17 mouse cellular contexts compared by ENCODE assay signal in genomic region chr19:42016251-42016650, GRCm38 (mm10). TPM values are rescaled to one million over a fixed set of nuclear protein-coding genes. Genes with fewer than 3 reads are reported as not detected.
DNase-seq lines count a peak whose midpoint lies in the region; ATAC-seq and TF ChIP-seq lines count a peak whose summit lies in the region.
"Had no signal": no experiment of that assay in that cellular context is flagged by ENCODE, and none has a peak within 500 bp of the region (broad histone marks: within the 10 kb centered on the region; RNA-seq: fewer than 3 reads in every experiment).

No protein-coding gene starts in this region.

- no peaks in the 10 kb centered on the region for H3K27me3 ChIP-seq in forebrain, embryonic 10.5 days (ENCODE audit: poor library complexity, severe bottlenecking)
- no peaks in the 10 kb centered on the region for H3K27me3 ChIP-seq in forebrain, embryonic 13.5 days
- no peaks in the 10 kb centered on the region for H3K27me3 ChIP-seq in hindbrain, postnatal 0 days (ENCODE audit: insufficient read depth, low read length)
- H3K27me3 ChIP-seq in hindbrain, embryonic 16.5 days (replicated peaks; ENCODE audit: control insufficient read depth, insufficient read depth, low read length) = no peaks in the 10 kb centered on the region
- no peaks in the 10 kb centered on the region for H3K27me3 ChIP-seq in limb, embryonic 13.5 days
- no peaks in the 10 kb centered on the region for H3K27me3 ChIP-seq in intestine, postnatal 0 days (replicated peaks; ENCODE audit: control insufficient read depth, insufficient read depth, low read length)
- H3K27me3 ChIP-seq: liver, embryonic 15.5 days; neural tube, embryonic 13.5 days; stomach, embryonic 15.5 days had no signal

- 78% methylated on average over 4 of the region's 4 CpGs for WGBS in forebrain, embryonic 10.5 days
- WGBS in forebrain, embryonic 13.5 days = 66% methylated on average over 4 of the region's 4 CpGs
- 70% methylated on average over 4 of the region's 4 CpGs for WGBS in hindbrain, postnatal 0 days
- WGBS in hindbrain, embryonic 16.5 days = 66% methylated on average over 4 of the region's 4 CpGs
- WGBS in limb, embryonic 13.5 days = 65% methylated on average over 4 of the region's 4 CpGs
- 90% methylated on average over 4 of the region's 4 CpGs for WGBS in intestine, postnatal 0 days

- DNase-seq in forebrain, embryonic 10.5 days (ENCODE audit: extremely low spot score, low spot score) = no peak
- no peak for DNase-seq in hindbrain, postnatal 0 days (ENCODE audit: low spot score)
- peak; percentile 55 for DNase-seq in NIH3T3 (ENCODE audit: low read depth)
- no peak for DNase-seq in spleen, adult 12 weeks (ENCODE audit: low spot score)

- TF ChIP-seq CTCF in hindbrain, postnatal 0 days (IDR thresholded peaks at IDR 0.05; ENCODE audit: low read depth) = no peak
- TF ChIP-seq CTCF in intestine, postnatal 0 days (IDR thresholded peaks at IDR 0.05; ENCODE audit: low read depth) = no peak

- peak overlapping the region; percentile 60 for H3K27ac ChIP-seq in forebrain, embryonic 10.5 days
- H3K27ac ChIP-seq in forebrain, embryonic 13.5 days = no peak overlapping the region
- H3K27ac ChIP-seq in hindbrain, postnatal 0 days = peak overlapping the region; percentile 32; the same call in 1 of the 2 replicates
- H3K27ac ChIP-seq in hindbrain, embryonic 16.5 days (ENCODE audit: low read depth, low read length) = no peak overlapping the region
- peak overlapping the region; percentile 75 for H3K27ac ChIP-seq in limb, embryonic 13.5 days
- no peak overlapping the region for H3K27ac ChIP-seq in intestine, postnatal 0 days (ENCODE audit: low read depth, low read length)
- H3K27ac ChIP-seq: liver, embryonic 15.5 days had no signal

- no peak overlapping the region for H3K4me2 ChIP-seq in forebrain, embryonic 13.5 days
- H3K4me2 ChIP-seq in hindbrain, postnatal 0 days (ENCODE audit: low read depth, low read length) = no peak overlapping the region
- no peak overlapping the region for H3K4me2 ChIP-seq in hindbrain, embryonic 16.5 days (ENCODE audit: low read length)
- no peak overlapping the region for H3K4me2 ChIP-seq in limb, embryonic 13.5 days (replicated peaks)
- H3K4me2 ChIP-seq in intestine, postnatal 0 days (replicated peaks; ENCODE audit: low read depth) = no peak overlapping the region
- H3K4me2 ChIP-seq: liver, embryonic 15.5 days; neural tube, embryonic 13.5 days; stomach, embryonic 15.5 days had no signal

- no peak overlapping the region for H3K9ac ChIP-seq in forebrain, embryonic 13.5 days
- no peak overlapping the region for H3K9ac ChIP-seq in hindbrain, postnatal 0 days (replicated peaks; ENCODE audit: low read length)
- no peak overlapping the region for H3K9ac ChIP-seq in hindbrain, embryonic 16.5 days (ENCODE audit: low read depth, low read length)
- peak overlapping the region; percentile 39; the same call in 1 of the 2 replicates for H3K9ac ChIP-seq in limb, embryonic 13.5 days
- no peak overlapping the region for H3K9ac ChIP-seq in intestine, postnatal 0 days (ENCODE audit: low read depth, low read length)
- H3K9ac ChIP-seq: liver, embryonic 15.5 days; neural tube, embryonic 13.5 days; stomach, embryonic 15.5 days had no signal

- H3K4me3 ChIP-seq in forebrain, embryonic 10.5 days = no peak overlapping the region
- H3K4me3 ChIP-seq in forebrain, embryonic 13.5 days = no peak overlapping the region
- no peak overlapping the region for H3K4me3 ChIP-seq in hindbrain, postnatal 0 days (ENCODE audit: low read length)
- no peak overlapping the region for H3K4me3 ChIP-seq in hindbrain, embryonic 16.5 days (ENCODE audit: low read length)
- H3K4me3 ChIP-seq in limb, embryonic 13.5 days = no peak overlapping the region
- no peak overlapping the region for H3K4me3 ChIP-seq in intestine, postnatal 0 days (ENCODE audit: low read depth, low read length)
- H3K4me3 ChIP-seq: liver, embryonic 15.5 days; neural tube, embryonic 13.5 days; stomach, embryonic 15.5 days had no signal

- peaks cover 39% of the 10 kb centered on the region for H3K4me1 ChIP-seq in forebrain, embryonic 10.5 days
- H3K4me1 ChIP-seq in forebrain, embryonic 13.5 days = no peaks in the 10 kb centered on the region
- H3K4me1 ChIP-seq in hindbrain, postnatal 0 days (ENCODE audit: insufficient read depth, low read length) = no peaks in the 10 kb centered on the region
- peaks cover 5% of the 10 kb centered on the region for H3K4me1 ChIP-seq in hindbrain, embryonic 16.5 days (ENCODE audit: control insufficient read depth, insufficient read depth, low read depth, low read length)
- H3K4me1 ChIP-seq in limb, embryonic 13.5 days = peaks cover 47% of the 10 kb centered on the region
- H3K4me1 ChIP-seq in intestine, postnatal 0 days (replicated peaks; ENCODE audit: control insufficient read depth, insufficient read depth, low read length) = no peaks in the 10 kb centered on the region

- no peak for ATAC-seq in forebrain, embryonic 13.5 days
- no peak for ATAC-seq in hindbrain, postnatal 0 days
- ATAC-seq in hindbrain, embryonic 16.5 days = no peak
- no peak for ATAC-seq in limb, embryonic 13.5 days (ENCODE audit: low FRiP score, low read depth)
- ATAC-seq in intestine, postnatal 0 days = no peak
- ATAC-seq: activated CD4-positive, CD25-positive, alpha-beta regulatory T cell, adult 4 months had no signal

- H3K9me3 ChIP-seq in forebrain, embryonic 10.5 days = no peaks in the 10 kb centered on the region
- H3K9me3 ChIP-seq in forebrain, embryonic 13.5 days (replicated peaks) = no peaks in the 10 kb centered on the region
- no peaks in the 10 kb centered on the region for H3K9me3 ChIP-seq in hindbrain, postnatal 0 days (ENCODE audit: low read length)
- no peaks in the 10 kb centered on the region for H3K9me3 ChIP-seq in hindbrain, embryonic 16.5 days (ENCODE audit: control insufficient read depth, low read length)
- H3K9me3 ChIP-seq in limb, embryonic 13.5 days = no peaks in the 10 kb centered on the region
- no peaks in the 10 kb centered on the region for H3K9me3 ChIP-seq in intestine, postnatal 0 days (ENCODE audit: control insufficient read depth)
- H3K9me3 ChIP-seq: liver, embryonic 15.5 days; neural tube, embryonic 13.5 days; stomach, embryonic 15.5 days had no signal

- 0 out of 2 replicates have a peak, but pooled peaks cover 4% of the 10 kb centered on the region for H3K36me3 ChIP-seq in forebrain, embryonic 10.5 days (replicated peaks)
- H3K36me3 ChIP-seq in forebrain, embryonic 13.5 days (ENCODE audit: poor library complexity, severe bottlenecking) = no peaks in the 10 kb centered on the region
- H3K36me3 ChIP-seq in hindbrain, postnatal 0 days (ENCODE audit: insufficient read depth, low read length) = no peaks in the 10 kb centered on the region
- H3K36me3 ChIP-seq in hindbrain, embryonic 16.5 days (ENCODE audit: control insufficient read depth, insufficient read depth, low read length) = no peaks in the 10 kb centered on the region
- peaks cover 7% of the 10 kb centered on the region; the same call in 1 of the 2 replicates for H3K36me3 ChIP-seq in limb, embryonic 13.5 days
- H3K36me3 ChIP-seq in intestine, postnatal 0 days (ENCODE audit: control insufficient read depth, insufficient read depth) = no peaks in the 10 kb centered on the region
- H3K36me3 ChIP-seq: liver, embryonic 15.5 days; neural tube, embryonic 13.5 days; stomach, embryonic 15.5 days had no signal

RNA-seq across cellular contexts. Expression of gene Ankrd2, which starts 19.5 kb away (rescaled TPM):
- polyA plus RNA-seq in forebrain, embryonic 10.5 days (2016; fragmentation: Nextera tagmentation; extraction: Ambion mirVana) = 0.42 TPM in 1 of 2 replicates, not detected in the other
- polyA plus RNA-seq in forebrain, embryonic 13.5 days (2015; fragmentation: Nextera tagmentation; extraction: Ambion mirVana) = 0.15 and 0.21 TPM in 2 replicates
- total RNA-seq in hindbrain, postnatal 0 days (2014; rRNA removed) = 0.42 TPM in 1 of 2 replicates, not detected in the other
- 0.97 and 1.5 TPM in 2 replicates for polyA plus RNA-seq in hindbrain, postnatal 0 days (2015; fragmentation: Nextera tagmentation; extraction: Ambion mirVana)
- 1.1 and 1.5 TPM in 2 replicates for polyA plus RNA-seq in hindbrain, embryonic 16.5 days (2015; fragmentation: Nextera tagmentation; extraction: Ambion mirVana)
- polyA plus RNA-seq in limb, embryonic 13.5 days (2015; fragmentation: Nextera tagmentation; extraction: Ambion mirVana) = 0.22 and 0.57 TPM in 2 replicates
- polyA plus RNA-seq in intestine, postnatal 0 days (2015; fragmentation: Nextera tagmentation; extraction: Ambion mirVana) = 0.42 TPM in 1 of 2 replicates, not detected in the other
- total RNA-seq: common myeloid progenitor, adult 5-6 weeks; layer of hippocampus, postnatal 25 days had no signal
- polyA plus RNA-seq: activated CD4-positive, CD25-positive, alpha-beta regulatory T cell, adult 4 months; forebrain, embryonic 11.5 days; urinary bladder, adult 2 months had no signal

RNA-seq across cellular contexts. Expression of gene Hoga1, which starts 29.2 kb away (rescaled TPM):
- polyA plus RNA-seq in forebrain, embryonic 10.5 days (2016; fragmentation: Nextera tagmentation; extraction: Ambion mirVana) = 0.95 and 1.3 TPM in 2 replicates
- 0.79 and 1.1 TPM in 2 replicates for polyA plus RNA-seq in forebrain, embryonic 13.5 days (2015; fragmentation: Nextera tagmentation; extraction: Ambion mirVana)
- 2.2 and 3.6 TPM in 2 replicates for total RNA-seq in hindbrain, postnatal 0 days (2014; rRNA removed)
- polyA plus RNA-seq in hindbrain, postnatal 0 days (2015; fragmentation: Nextera tagmentation; extraction: Ambion mirVana) = 3.9 and 4.6 TPM in 2 replicates
- polyA plus RNA-seq in hindbrain, embryonic 16.5 days (2015; fragmentation: Nextera tagmentation; extraction: Ambion mirVana) = 2.0 and 2.4 TPM in 2 replicates
- 1.6 and 1.7 TPM in 2 replicates for polyA plus RNA-seq in limb, embryonic 13.5 days (2015; fragmentation: Nextera tagmentation; extraction: Ambion mirVana)
- 16.2 and 17.6 TPM in 2 replicates for polyA plus RNA-seq in intestine, postnatal 0 days (2015; fragmentation: Nextera tagmentation; extraction: Ambion mirVana)
- total RNA-seq: common myeloid progenitor, adult 5-6 weeks had no signal
- polyA plus RNA-seq: activated CD4-positive, CD25-positive, alpha-beta regulatory T cell, adult 4 months had no signal

RNA-seq across cellular contexts. Expression of gene Ubtd1, which starts 34.7 kb away (rescaled TPM):
- 9.2 and 9.6 TPM in 2 replicates for polyA plus RNA-seq in forebrain, embryonic 10.5 days (2016; fragmentation: Nextera tagmentation; extraction: Ambion mirVana)
- 5.7 and 5.8 TPM in 2 replicates for polyA plus RNA-seq in forebrain, embryonic 13.5 days (2015; fragmentation: Nextera tagmentation; extraction: Ambion mirVana)
- 19.9 and 22.4 TPM in 2 replicates for total RNA-seq in hindbrain, postnatal 0 days (2014; rRNA removed)
- polyA plus RNA-seq in hindbrain, postnatal 0 days (2015; fragmentation: Nextera tagmentation; extraction: Ambion mirVana) = 13.4 and 14.1 TPM in 2 replicates
- 13.4 and 15.2 TPM in 2 replicates for polyA plus RNA-seq in hindbrain, embryonic 16.5 days (2015; fragmentation: Nextera tagmentation; extraction: Ambion mirVana)
- polyA plus RNA-seq in limb, embryonic 13.5 days (2015; fragmentation: Nextera tagmentation; extraction: Ambion mirVana) = 23.4 and 23.8 TPM in 2 replicates
- polyA plus RNA-seq in intestine, postnatal 0 days (2015; fragmentation: Nextera tagmentation; extraction: Ambion mirVana) = 12.0 and 12.5 TPM in 2 replicates

RNA-seq across cellular contexts. Expression of gene Mms19, which starts 35.3 kb away (rescaled TPM):
- polyA plus RNA-seq in forebrain, embryonic 10.5 days (2016; fragmentation: Nextera tagmentation; extraction: Ambion mirVana) = 35.3 and 42.3 TPM in 2 replicates
- polyA plus RNA-seq in forebrain, embryonic 13.5 days (2015; fragmentation: Nextera tagmentation; extraction: Ambion mirVana) = 32.6 and 35.2 TPM in 2 replicates
- total RNA-seq in hindbrain, postnatal 0 days (2014; rRNA removed) = 54.8 and 66.1 TPM in 2 replicates
- polyA plus RNA-seq in hindbrain, postnatal 0 days (2015; fragmentation: Nextera tagmentation; extraction: Ambion mirVana) = 25.9 and 28.8 TPM in 2 replicates
- polyA plus RNA-seq in hindbrain, embryonic 16.5 days (2015; fragmentation: Nextera tagmentation; extraction: Ambion mirVana) = 30.0 and 31.3 TPM in 2 replicates
- 40.1 and 43.9 TPM in 2 replicates for polyA plus RNA-seq in limb, embryonic 13.5 days (2015; fragmentation: Nextera tagmentation; extraction: Ambion mirVana)
- 9.6 and 14.1 TPM in 2 replicates for polyA plus RNA-seq in intestine, postnatal 0 days (2015; fragmentation: Nextera tagmentation; extraction: Ambion mirVana)

RNA-seq across cellular contexts. Expression of gene 4933411K16Rik, which starts 35.8 kb away (rescaled TPM):
- not detected in 2 replicates for polyA plus RNA-seq in forebrain, embryonic 10.5 days (2016; fragmentation: Nextera tagmentation; extraction: Ambion mirVana)
- polyA plus RNA-seq in forebrain, embryonic 13.5 days (2015; fragmentation: Nextera tagmentation; extraction: Ambion mirVana) = not detected in 2 replicates
- total RNA-seq in hindbrain, postnatal 0 days (2014; rRNA removed) = 0.61 and 1.6 TPM in 2 replicates
- polyA plus RNA-seq in hindbrain, postnatal 0 days (2015; fragmentation: Nextera tagmentation; extraction: Ambion mirVana) = not detected in 2 replicates
- not detected in 2 replicates for polyA plus RNA-seq in hindbrain, embryonic 16.5 days (2015; fragmentation: Nextera tagmentation; extraction: Ambion mirVana)
- 0.17 TPM in 1 of 2 replicates, not detected in the other for polyA plus RNA-seq in limb, embryonic 13.5 days (2015; fragmentation: Nextera tagmentation; extraction: Ambion mirVana)
- 0.08 TPM in 1 of 2 replicates, not detected in the other for polyA plus RNA-seq in intestine, postnatal 0 days (2015; fragmentation: Nextera tagmentation; extraction: Ambion mirVana)
- total RNA-seq: common myeloid progenitor, adult 5-6 weeks had no signal
- polyA plus RNA-seq: activated CD4-positive, CD25-positive, alpha-beta regulatory T cell, adult 4 months; intestine, embryonic 14.5 days; neural tube, embryonic 13.5 days; stomach, embryonic 15.5 days had no signal

Comparison
In these comparisons a context has a peak if more than half of its experiments do, and no peak if none do; other contexts are left out.
1. H3K27ac ChIP-seq: peak in forebrain, embryonic 10.5 days (single experiment), hindbrain, postnatal 0 days (single experiment) and limb, embryonic 13.5 days (single experiment); none in forebrain, embryonic 13.5 days (single experiment), hindbrain, embryonic 16.5 days (single experiment) and intestine, postnatal 0 days (single experiment).